Mouse (Mus musculus): ENCODE results near the gene Anpep.

DNA sequence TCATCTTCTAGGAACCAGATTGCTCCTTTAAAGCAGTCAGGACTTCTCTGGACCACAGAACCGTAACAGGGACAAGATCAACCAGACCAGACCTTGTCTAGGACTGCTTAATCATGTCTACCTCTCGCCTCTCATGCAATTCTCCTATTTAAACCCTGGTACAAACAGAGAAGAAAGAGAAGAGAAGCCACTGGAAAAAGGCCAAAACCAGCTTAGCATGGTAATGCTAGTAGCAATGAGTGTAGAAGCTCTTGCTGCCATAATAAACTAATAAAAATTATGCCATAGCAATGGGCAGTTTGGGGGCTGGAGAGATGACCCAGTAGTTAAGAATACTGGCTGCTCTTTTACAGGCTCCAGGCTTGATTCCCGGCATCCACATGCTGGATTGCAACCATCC is 46.1 kb upstream of the Anpep start:
- TF ChIP-seq CTCF (IDR thresholded peaks at IDR 0.05; ENCODE audit: extremely low read depth, insufficient read length, insufficient replicate concordance, low read depth, low read length) (no peak), POLR2A (IDR thresholded peaks at IDR 0.05; ENCODE audit: low read depth, low read length) (no peak)
